Comparison of ENCODE assay signal across 7 mouse cellular contexts in the genomic region with DNA sequence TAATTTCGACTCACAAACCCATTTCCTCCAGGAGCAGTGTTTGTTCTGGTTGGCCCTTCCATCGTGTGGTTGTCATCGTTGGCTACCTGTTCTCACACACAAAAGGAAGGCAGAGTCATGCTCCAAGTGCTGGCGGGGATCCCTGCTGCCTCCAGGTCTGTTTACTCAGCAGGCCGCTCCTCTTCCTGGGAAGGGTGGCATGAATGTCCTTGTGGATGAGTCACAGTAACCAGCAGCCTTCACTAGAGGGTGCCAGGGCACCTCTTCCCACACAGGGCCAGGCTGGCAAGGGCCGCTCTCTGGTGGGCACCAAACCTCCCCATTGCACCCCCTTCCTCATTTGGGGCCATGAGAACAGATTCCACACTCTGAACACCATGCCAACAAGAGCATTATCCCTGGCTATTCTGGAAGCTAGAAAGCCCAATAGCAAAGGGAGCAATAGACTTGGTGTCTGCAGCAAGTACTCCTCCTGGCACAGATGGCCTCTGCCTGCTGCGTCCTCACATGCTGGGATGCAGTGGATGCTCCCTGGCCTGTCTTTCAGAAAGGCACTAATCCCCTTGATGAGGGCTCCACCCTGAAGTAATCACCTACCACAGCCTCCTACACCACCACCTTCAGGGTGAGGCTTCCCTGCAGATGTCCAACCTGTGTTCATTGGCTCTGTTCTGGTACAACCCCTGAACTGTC.
DNase-seq lines count a peak whose midpoint lies in the region; ATAC-seq and TF ChIP-seq lines count a peak whose summit lies in the region.

No protein-coding gene starts in this region.

- no peak overlapping the region for H3K27ac ChIP-seq in testis, adult 2 months (ENCODE audit: control insufficient read depth, insufficient read depth, low read depth, low read length)
- no peak overlapping the region for H3K27ac ChIP-seq in liver, embryonic 14.5 days

- ATAC-seq in liver, embryonic 14.5 days (ENCODE audit: insufficient read depth) = no peak

- no peak for DNase-seq in testis, postnatal 14 days (ENCODE audit: low spot score)
- DNase-seq in cerebellum, adult 11-12 months = peak; percentile 98
- peak; percentile 31 to 37 for DNase-seq in heart, postnatal 36 days
- no peak for DNase-seq in liver, embryonic 14.5 days (ENCODE audit: low read depth in 3 of 3, low spot score in 3 of 3)
- no peak for DNase-seq in natural killer cell, adult 2 months (ENCODE audit: low spot score in 2 of 2)
- no peak for DNase-seq in spleen, postnatal 36 days (ENCODE audit: low spot score in 2 of 2)

- no peak overlapping the region for H3K9ac ChIP-seq in liver, embryonic 14.5 days (replicated peaks)

- TF ChIP-seq EP300 in liver, embryonic 14.5 days (IDR thresholded peaks at IDR 0.05; ENCODE audit: low read depth) = no peak

- no peaks in the 10 kb centered on the region for H3K4me1 ChIP-seq in testis, adult 2 months (ENCODE audit: control insufficient read depth, insufficient read depth, low read length)
- H3K4me1 ChIP-seq in liver, embryonic 14.5 days (replicated peaks; ENCODE audit: control insufficient read depth in 2 of 2, insufficient read depth in 2 of 2, low read length in 1 of 2) = no peaks in the 10 kb centered on the region

- 30% methylated on average over 7 of the region's 7 CpGs for WGBS in liver, embryonic 14.5 days (ENCODE audit: insufficient replicate concordance)

- no peaks in the 10 kb centered on the region for H3K36me3 ChIP-seq in testis, adult 2 months (ENCODE audit: control insufficient read depth, insufficient read depth, low read length)
- H3K36me3 ChIP-seq in liver, embryonic 14.5 days (replicated peaks; ENCODE audit: control insufficient read depth, insufficient read depth, low read depth) = no peaks in the 10 kb centered on the region

- H3K4me2 ChIP-seq in liver, embryonic 14.5 days (ENCODE audit: low read depth) = no peak overlapping the region

- no peaks in the 10 kb centered on the region for H3K27me3 ChIP-seq in testis, adult 2 months (ENCODE audit: control insufficient read depth, insufficient read depth, low read length)
- no peaks in the 10 kb centered on the region for H3K27me3 ChIP-seq in liver, embryonic 14.5 days (ENCODE audit: control insufficient read depth, insufficient read depth, low read length)

- H3K4me3 ChIP-seq in testis, adult 2 months (ENCODE audit: control insufficient read depth, low read depth, low read length) = no peak overlapping the region
- no peak overlapping the region for H3K4me3 ChIP-seq in liver, embryonic 14.5 days (ENCODE audit: insufficient read depth in 1 of 2, low read depth in 2 of 2, low read length in 2 of 2)

- H3K9me3 ChIP-seq in liver, embryonic 14.5 days (ENCODE audit: control insufficient read depth, low read length) = no peaks in the 10 kb centered on the region

- peak; percentile 17; the same call in 1 of the 2 replicates for TF ChIP-seq CTCF in testis, adult 2 months (IDR thresholded peaks at IDR 0.05; ENCODE audit: control insufficient read depth, insufficient read depth, insufficient replicate concordance, low read depth, low read length)
- peak; percentile 14; the same call in 1 of the 2 replicates for TF ChIP-seq CTCF in liver, embryonic 14.5 days (IDR thresholded peaks at IDR 0.05; ENCODE audit: low read depth)

- TF ChIP-seq POLR2A in testis, adult 2 months (IDR thresholded peaks at IDR 0.05; ENCODE audit: control insufficient read depth, low read depth, low read length) = no peak

- intact Hi-C loops in heart, postnatal 36 days (cut with DNase I) = loop anchor here (2.0 to 10.0 kb wide), 2 partner anchors 225 to 433 kb away; a partner anchor contains a TSS

Comparison
In these comparisons a context has a peak if more than half of its experiments do, and no peak if none do; other contexts are left out.
1. DNase-seq: peak in cerebellum, adult 11-12 months (single experiment) and heart, postnatal 36 days (2 of 2); none in testis, postnatal 14 days (single experiment), liver, embryonic 14.5 days (0 of 3), natural killer cell, adult 2 months (0 of 2) and spleen, postnatal 36 days (0 of 2).